Mouse (Mus musculus) kidney, embryonic 16.5 days (tissue): ENCODE data around the gene Tmem106c. TPM values are rescaled to one million over a fixed set of nuclear protein-coding genes. Genes with fewer than 3 reads are reported as not detected.

Source experiments
- ATAC-seq: fragments of 200-750 bp; cut with Nextera tagmentation; 2 replicates; pipeline ENCODE4 v1.8.0; 2017; ENCODE audit warnings: moderate TSS enrichment; ENCODE audit not compliant: low FRiP score, low TSS enrichment
- H3K27ac ChIP-seq: fragments of 300-500 bp; sonication (generic); 2 replicates; pipeline ENCODE4 v1.5.1; 2014; ENCODE audit warnings: low read length
- H3K27me3 ChIP-seq: fragments of 300-500 bp; sonication (generic); 2 replicates; pipeline ENCODE4 v1.6.1; 2014; ENCODE audit warnings: low read length, control low read depth, mixed read lengths; ENCODE audit not compliant: insufficient read depth
- H3K36me3 ChIP-seq: fragments of 300-500 bp; sonication (generic); 2 replicates; pipeline ENCODE4 v1.6.1; 2014; ENCODE audit warnings: low read length, control low read depth, mixed read lengths; ENCODE audit not compliant: insufficient read depth
- H3K4me1 ChIP-seq: fragments of 300-500 bp; sonication (generic); 2 replicates; pipeline ENCODE4 v1.6.1; 2014; ENCODE audit warnings: low read length, control low read depth, mixed read lengths; ENCODE audit not compliant: insufficient read depth
- H3K4me2 ChIP-seq: fragments of 300-500 bp; sonication (generic); replicated peaks from 2 replicates; pipeline ENCODE4 v1.6.1; 2014; ENCODE audit warnings: low read depth, low read length
- H3K4me3 ChIP-seq: fragments of 300-500 bp; sonication (generic); 2 replicates; pipeline ENCODE4 v1.5.1; 2014; ENCODE audit warnings: mild to moderate bottlenecking, low read length
- H3K9ac ChIP-seq: fragments of 300-500 bp; sonication (generic); replicated peaks from 2 replicates; pipeline ENCODE4 v1.6.1; 2014; ENCODE audit warnings: low read length
- H3K9me3 ChIP-seq: fragments of 300-500 bp; sonication (generic); 2 replicates; pipeline ENCODE4 v1.6.1; 2016; ENCODE audit warnings: low read length, control low read depth
- WGBS: fragments of 180-500 bp; shearing (Covaris S2); extraction: QIAGEN DNeasy Blood & Tissue Kit; methylation state at CpG from one replicate; pipeline ENCODE4 v1.1.7; 2014; 5-methylcytosine and 5-hydroxymethylcytosine counted together
- polyA plus RNA-seq: library from polyadenylated mRNA; unstranded; fragments of >200 nt; fragmentation: Nextera tagmentation; extraction: Ambion mirVana; gene quantifications from 2 replicates; pipeline ENCODE4 v1.2.1, GENCODE M21; 2015

Tmem106c gene
- polyA plus RNA-seq, 1 experiment from 2014 or later = 61.3 TPM

GRCm38 (mm10) chr15:97965311-97966045 is 1.5 kb downstream of the Tmem106c start:
- H3K9me3 ChIP-seq = no peaks in the 10 kb centered on the region
- H3K27me3 ChIP-seq = no peaks in the 10 kb centered on the region
- 0 out of 2 replicates have a peak, but pooled peaks have one; percentile 14 for ATAC-seq
- 0 out of 2 replicates have a peak overlapping the region, but pooled peaks have one; percentile 85 for H3K4me2 ChIP-seq
- no peak overlapping the region for H3K27ac ChIP-seq
- H3K9ac ChIP-seq = no peak overlapping the region
- H3K36me3 ChIP-seq = no peaks in the 10 kb centered on the region
- WGBS = 66% methylated on average over 17 of the region's 17 CpGs
- H3K4me3 ChIP-seq = no peak overlapping the region
- H3K4me1 ChIP-seq = peaks cover 6% of the 10 kb centered on the region

- H3K4me1 ChIP-seq = no peaks in the 10 kb centered on the region
- H3K36me3 ChIP-seq = no peaks in the 10 kb centered on the region
- H3K9ac ChIP-seq = no peak overlapping the region
- no peak overlapping the region for H3K27ac ChIP-seq
- no peak overlapping the region for H3K4me3 ChIP-seq
- no peak overlapping the region for H3K4me2 ChIP-seq
- no peaks in the 10 kb centered on the region for H3K27me3 ChIP-seq
- H3K9me3 ChIP-seq = no peaks in the 10 kb centered on the region
- ATAC-seq = 0 out of 2 replicates have a peak, but pooled peaks have one; percentile 42
- WGBS = 45% methylated on average over 6 of the region's 6 CpGs
Observed at GRCm38 (mm10) chr15:97970299-97970698, 6.3 kb downstream of the Tmem106c start.

- H3K27ac ChIP-seq = no peak overlapping the region
- 91% methylated on average over 6 of the region's 6 CpGs for WGBS
- no peak for ATAC-seq
Observed at GRCm38 (mm10) chr15:97972580-97972979, 8.6 kb downstream of the Tmem106c start.

GRCm38 (mm10) chr15:97973248-97974005 is 9.4 kb downstream of the Tmem106c start:
- no peaks in the 10 kb centered on the region for H3K36me3 ChIP-seq
- peak overlapping the region; percentile 15; the same call in 1 of the 2 replicates for H3K9ac ChIP-seq
- H3K27ac ChIP-seq = 0 out of 2 replicates have a peak overlapping the region, but pooled peaks have one; percentile 8
- WGBS = 40% methylated on average over 11 of the region's 11 CpGs
- no peak overlapping the region for H3K4me3 ChIP-seq
- no peaks in the 10 kb centered on the region for H3K4me1 ChIP-seq
- no peak overlapping the region for H3K4me2 ChIP-seq
- H3K27me3 ChIP-seq = no peaks in the 10 kb centered on the region
- H3K9me3 ChIP-seq = no peaks in the 10 kb centered on the region
- ATAC-seq = no peak

More at GRCm38 (mm10) chr15:97972580-97972979, 8.6 kb downstream of the Tmem106c start:
- Histone ChIP-seq H3K4me2 (no peak overlapping the region), H3K27me3 (no peaks in the 10 kb centered on the region), H3K36me3 (no peaks in the 10 kb centered on the region), H3K9ac (no peak overlapping the region), H3K4me1 (no peaks in the 10 kb centered on the region), H3K9me3 (no peaks in the 10 kb centered on the region), H3K4me3 (no peak overlapping the region)

- no peak overlapping the region for H3K4me2 ChIP-seq
- 86% methylated on average over 6 of the region's 6 CpGs for WGBS
- no peak overlapping the region for H3K4me3 ChIP-seq
- H3K9me3 ChIP-seq = peaks cover 8% of the 10 kb centered on the region
- H3K4me1 ChIP-seq = no peaks in the 10 kb centered on the region
- ATAC-seq = no peak
- H3K27me3 ChIP-seq = no peaks in the 10 kb centered on the region
- no peak overlapping the region for H3K9ac ChIP-seq
- no peak overlapping the region for H3K27ac ChIP-seq
- H3K36me3 ChIP-seq = peaks cover 14% of the 10 kb centered on the region
Observed at GRCm38 (mm10) chr15:97981560-97981959, 17.6 kb downstream of the Tmem106c start.

GRCm38 (mm10) chr15:97989544-97989943 is 25.5 kb downstream of the Tmem106c start:
- 16% methylated on average over 1 of the region's 1 CpGs for WGBS
- Histone ChIP-seq H3K4me1 (peaks cover 45% of the 10 kb centered on the region), H3K4me2 (no peak overlapping the region)

GRCm38 (mm10) chr15:97990124-97990523 is 26.1 kb downstream of the Tmem106c start:
- Histone ChIP-seq H3K9me3 (no peaks in the 10 kb centered on the region), H3K27me3 (no peaks in the 10 kb centered on the region), H3K27ac (peak overlapping the region; percentile 82), H3K9ac (peak overlapping the region; percentile 23; the same call in 1 of the 2 replicates), H3K36me3 (no peaks in the 10 kb centered on the region), H3K4me1 (peaks cover 45% of the 10 kb centered on the region), H3K4me2 (peak overlapping the region; percentile 7; the same call in 1 of the 2 replicates), H3K4me3 (no peak overlapping the region)
- 3% methylated on average over 6 of the region's 6 CpGs for WGBS
- ATAC-seq = peak; percentile 74

More at GRCm38 (mm10) chr15:97989544-97989943, 25.5 kb downstream of the Tmem106c start:
- H3K9ac ChIP-seq = no peak overlapping the region
- no peaks in the 10 kb centered on the region for H3K36me3 ChIP-seq
- no peak overlapping the region for H3K4me3 ChIP-seq
- no peaks in the 10 kb centered on the region for H3K9me3 ChIP-seq
- H3K27me3 ChIP-seq = no peaks in the 10 kb centered on the region
- ATAC-seq = no peak
- H3K27ac ChIP-seq = peak overlapping the region; percentile 82

- Histone ChIP-seq H3K4me3 (no peak overlapping the region), H3K27ac (peak overlapping the region; percentile 82), H3K4me2 (no peak overlapping the region), H3K4me1 (peaks cover 45% of the 10 kb centered on the region), H3K27me3 (no peaks in the 10 kb centered on the region), H3K9me3 (no peaks in the 10 kb centered on the region), H3K9ac (no peak overlapping the region; the same call in 1 of the 2 replicates), H3K36me3 (no peaks in the 10 kb centered on the region)
- WGBS = 15% methylated on average over 4 of the region's 4 CpGs
- ATAC-seq = no peak
Observed at GRCm38 (mm10) chr15:97990721-97991120, 26.7 kb downstream of the Tmem106c start.

- no peak for ATAC-seq
- Histone ChIP-seq H3K9ac (no peak overlapping the region; the same call in 1 of the 2 replicates), H3K27ac (peak overlapping the region; percentile 82; the same call in 1 of the 2 replicates), H3K4me1 (peaks cover 45% of the 10 kb centered on the region), H3K4me2 (no peak overlapping the region), H3K9me3 (no peaks in the 10 kb centered on the region), H3K4me3 (no peak overlapping the region), H3K36me3 (no peaks in the 10 kb centered on the region), H3K27me3 (no peaks in the 10 kb centered on the region)
- WGBS = 28% methylated on average over 12 of the region's 12 CpGs
Observed at GRCm38 (mm10) chr15:97991285-97991895, 27.4 kb downstream of the Tmem106c start.
